Mouse (Mus musculus) adrenal gland (tissue): ENCODE data around the gene Traf5.

ENCODE experiments used
- intact Hi-C: fragments of 180-260 bp; cut with DNase I; formaldehyde crosslinking; loops from one replicate; pipeline ENCODE4 v1.15.1; 2025

The Traf5 gene

GRCm38 (mm10) chr1:192063209-192063946 lies 29.0 kb downstream of the Traf5 start:
- intact Hi-C loops = no loop called here

DNA sequence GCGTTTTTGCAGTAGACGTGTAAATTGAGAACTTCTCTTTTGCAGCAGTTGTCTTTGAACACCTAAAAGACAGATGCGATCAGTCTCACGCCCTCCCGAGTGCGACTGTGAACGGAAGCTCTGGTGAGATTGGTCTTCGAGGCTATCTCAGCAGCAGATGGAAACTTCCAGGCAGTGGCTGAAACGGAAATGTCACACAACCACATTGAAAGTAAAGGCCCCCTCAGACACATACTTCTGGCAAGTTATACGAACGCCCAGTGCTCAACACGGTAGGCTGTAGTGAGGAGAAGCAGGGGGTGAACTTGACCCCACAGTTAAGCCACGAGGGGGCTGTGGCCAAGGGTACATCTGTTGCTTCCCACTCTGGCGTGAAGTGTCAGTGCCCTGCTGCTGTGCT lies 29.7 kb downstream of the Traf5 start:
- intact Hi-C loops = no loop called here

DNA sequence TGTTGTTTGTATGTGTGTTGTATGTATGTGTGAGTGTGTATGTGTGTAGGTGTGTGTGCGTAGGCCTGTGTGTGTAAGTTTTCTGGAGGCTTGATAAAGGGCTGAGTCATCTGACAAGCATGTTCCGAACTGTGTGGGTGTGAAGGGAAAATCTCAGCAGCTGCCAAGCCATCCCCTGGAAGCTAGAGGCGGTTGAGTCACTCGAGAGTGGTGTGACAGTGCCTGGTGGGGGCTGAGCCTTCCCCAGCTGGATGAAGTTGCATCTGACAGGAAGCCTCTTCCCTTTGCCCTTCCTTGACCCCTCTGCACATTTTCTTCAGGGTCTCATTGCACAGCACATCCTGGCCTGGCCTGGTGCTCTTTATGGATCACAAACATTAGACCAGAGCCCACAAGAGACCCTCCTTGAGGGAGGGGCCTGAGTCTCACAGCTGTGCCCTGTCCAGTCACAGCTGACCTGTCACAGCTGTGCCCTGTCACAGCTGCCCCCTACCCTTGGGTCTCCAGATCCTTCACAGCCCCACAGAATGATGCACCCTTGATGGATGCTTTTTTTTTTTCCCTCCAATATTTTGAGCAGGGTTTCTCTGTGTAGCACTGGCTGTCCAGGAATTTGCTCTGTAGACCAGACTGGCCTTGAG lies 30.6 kb downstream of the Traf5 start:
- intact Hi-C loops = no loop called here

- intact Hi-C loops = no loop called here
These were observed 33.4 kb downstream of the Traf5 start for GRCm38 (mm10) chr1:192058911-192059310.

DNA sequence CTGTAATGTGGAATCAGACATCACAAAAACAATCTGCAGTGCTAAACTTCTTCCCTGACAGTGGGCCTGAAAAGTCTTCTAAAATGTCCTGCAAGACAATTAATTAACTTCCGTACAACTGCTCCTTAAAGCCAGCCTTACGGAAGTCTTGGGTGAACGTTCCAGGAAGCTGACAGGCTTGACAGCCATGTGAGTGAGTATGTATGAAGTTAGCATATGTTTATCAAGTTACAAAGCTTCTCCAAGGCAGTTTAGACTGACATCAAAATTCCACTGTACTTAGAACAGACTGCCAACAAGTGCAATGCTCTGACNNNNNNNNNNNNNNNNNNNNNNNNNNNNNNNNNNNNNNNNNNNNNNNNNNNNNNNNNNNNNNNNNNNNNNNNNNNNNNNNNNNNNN lies 38.6 kb downstream of the Traf5 start:
- intact Hi-C loops = no loop called here

- intact Hi-C loops = no loop called here
These were observed 39.4 kb downstream of the Traf5 start for GRCm38 (mm10) chr1:192052986-192053385.

GRCm38 (mm10) chr1:192052461-192052860 lies 39.9 kb downstream of the Traf5 start:
- intact Hi-C loops = no loop called here

DNA sequence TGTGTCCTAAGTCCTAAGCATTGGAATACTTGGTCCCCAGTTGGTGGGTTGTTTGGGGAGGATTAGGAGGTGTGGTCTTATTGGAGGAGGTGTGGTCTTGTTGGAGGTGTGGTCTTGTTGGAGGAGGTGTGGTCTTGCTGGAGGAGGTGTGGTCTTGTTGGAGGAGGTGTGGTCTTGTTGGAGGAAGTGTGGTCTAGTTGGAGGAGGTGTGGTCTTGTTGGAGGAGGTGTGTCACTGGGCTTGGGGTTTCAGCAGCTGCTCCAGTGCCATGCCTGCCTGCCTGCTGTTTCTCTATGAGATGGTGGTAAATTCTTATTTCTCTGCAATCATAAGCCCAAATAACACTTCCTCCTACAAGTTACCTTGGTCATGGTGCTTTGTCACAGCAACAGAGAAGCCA lies 93.3 kb downstream of the Traf5 start:
- intact Hi-C loops = no loop called here

- intact Hi-C loops = no loop called here
These were observed 95.7 kb downstream of the Traf5 start for GRCm38 (mm10) chr1:191996621-191997185.

DNA sequence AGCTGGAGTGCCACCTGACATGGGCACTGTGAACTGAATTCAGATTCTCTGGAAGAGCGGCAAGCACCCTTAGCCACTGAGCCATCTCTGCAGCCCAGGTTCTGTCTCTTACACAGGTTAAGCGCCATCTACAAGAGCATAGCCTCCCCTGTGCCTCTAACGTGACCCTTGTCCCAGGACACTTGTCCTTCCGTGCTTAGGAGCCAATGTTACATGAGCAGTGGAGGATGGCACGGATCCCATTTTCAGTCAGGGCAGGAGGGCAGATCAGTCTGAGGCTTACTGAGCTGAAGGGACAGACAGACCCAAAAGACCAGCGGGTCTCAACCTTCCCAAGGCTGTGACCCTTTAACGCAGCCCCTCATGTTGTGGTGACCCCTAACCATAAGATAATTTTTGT lies 96.4 kb downstream of the Traf5 start:
- intact Hi-C loops = no loop called here

DNA sequence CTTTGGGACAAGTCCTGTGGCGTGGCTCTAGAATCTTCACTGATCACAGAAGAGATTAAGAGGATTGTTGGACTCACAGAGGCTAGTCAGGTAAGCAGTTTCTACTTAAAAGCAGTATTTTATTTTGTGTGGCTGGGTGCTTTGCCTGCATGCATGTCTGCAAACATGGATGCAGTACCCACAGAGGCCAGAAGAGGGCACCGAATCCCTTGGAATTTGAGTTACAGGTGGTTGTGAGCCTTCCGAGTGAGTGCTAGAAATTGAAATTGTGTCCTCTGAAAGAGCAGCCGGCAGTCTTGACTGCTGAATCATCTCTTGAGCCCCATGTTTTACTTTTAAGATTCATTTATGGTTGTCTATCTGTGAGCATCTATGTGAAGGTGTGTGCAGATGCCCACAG lies 96.9 kb downstream of the Traf5 start:
- intact Hi-C loops = no loop called here

- intact Hi-C loops = no loop called here
These were observed 97.9 kb downstream of the Traf5 start for GRCm38 (mm10) chr1:191994476-191994875.

DNA sequence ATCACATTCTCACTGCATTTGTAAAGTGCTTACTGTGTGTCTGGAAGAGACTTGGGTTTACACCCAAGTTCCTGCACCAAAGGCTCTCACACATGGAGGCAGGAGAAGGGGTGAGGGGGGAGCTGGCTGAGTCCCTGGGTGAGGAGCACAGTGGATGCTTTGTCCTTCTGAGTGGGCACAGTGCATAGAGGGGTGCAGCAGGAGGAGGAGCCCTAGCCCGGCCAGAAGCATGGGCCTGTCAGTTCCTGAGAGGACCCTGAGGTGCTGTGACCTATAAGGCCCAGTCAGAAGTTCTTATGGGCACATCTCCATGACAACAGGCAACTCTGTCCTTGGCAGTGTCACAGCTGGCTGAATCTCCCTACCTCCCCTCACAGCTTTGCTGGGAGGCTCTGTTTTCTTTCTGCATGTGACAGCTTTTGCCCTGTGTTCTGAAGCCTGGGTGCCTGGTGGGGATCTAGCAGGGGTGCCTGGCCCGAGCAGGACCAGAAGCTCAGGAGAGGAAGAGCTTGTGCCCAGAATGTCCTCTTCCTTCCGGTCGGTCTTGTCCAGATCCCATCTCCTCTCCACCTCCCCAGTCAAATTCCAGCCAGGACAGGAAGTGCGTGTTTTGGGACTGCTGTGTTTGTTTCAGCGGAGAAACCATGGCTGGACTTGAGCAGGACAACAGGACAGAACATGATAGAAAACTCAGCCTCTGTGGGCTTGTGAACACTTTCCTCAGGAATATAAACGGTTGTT lies 100.1 kb downstream of the Traf5 start:
- intact Hi-C loops = no loop called here

DNA sequence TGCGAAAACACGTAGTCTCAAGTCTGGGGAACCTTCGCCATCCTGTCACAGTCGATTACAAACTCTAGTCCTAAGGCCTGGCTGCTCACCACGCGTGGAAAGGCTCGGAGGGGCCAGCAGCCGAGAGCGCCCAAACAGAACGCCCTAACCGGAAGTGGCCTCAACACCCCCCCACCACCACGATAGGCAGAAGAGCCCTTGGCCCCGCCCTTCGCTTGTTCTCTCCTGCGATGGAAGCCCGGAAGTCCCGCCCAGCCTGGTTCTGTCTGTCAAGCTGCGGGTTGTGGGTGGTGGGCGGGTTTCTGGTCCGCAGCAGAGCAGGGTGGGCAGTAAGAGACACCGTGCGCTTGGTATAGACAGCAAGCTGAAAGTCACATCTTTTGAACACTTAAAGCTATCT lies 102.4 kb downstream of the Traf5 start:
- intact Hi-C loops = no loop called here

DNA sequence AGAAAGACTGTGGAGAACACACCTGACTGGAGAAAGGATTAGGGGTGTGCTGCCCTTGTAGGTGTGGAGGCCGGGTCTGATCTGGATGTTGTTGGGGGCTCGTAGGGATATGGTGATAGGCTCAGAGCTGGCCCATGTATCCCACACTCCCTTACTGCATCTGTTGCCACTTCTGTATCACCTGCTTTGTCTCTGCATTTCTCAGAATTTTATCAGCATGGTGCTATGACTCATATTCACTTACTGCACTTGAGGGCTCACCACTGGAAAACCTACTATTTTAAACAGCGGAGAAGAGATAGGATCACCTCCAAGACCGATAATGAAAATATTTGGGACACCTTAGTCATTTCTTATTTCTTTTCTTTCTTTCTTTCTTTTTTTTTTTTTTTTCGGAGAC lies 103.3 kb downstream of the Traf5 start:
- intact Hi-C loops = no loop called here

GRCm38 (mm10) chr1:191988646-191989045 lies 103.7 kb downstream of the Traf5 start:
- intact Hi-C loops = no loop called here

- intact Hi-C loops = no loop called here
These were observed 104.9 kb downstream of the Traf5 start for GRCm38 (mm10) chr1:191987481-191987769.

- intact Hi-C loops = no loop called here
These were observed 105.5 kb downstream of the Traf5 start for GRCm38 (mm10) chr1:191986674-191987480.

DNA sequence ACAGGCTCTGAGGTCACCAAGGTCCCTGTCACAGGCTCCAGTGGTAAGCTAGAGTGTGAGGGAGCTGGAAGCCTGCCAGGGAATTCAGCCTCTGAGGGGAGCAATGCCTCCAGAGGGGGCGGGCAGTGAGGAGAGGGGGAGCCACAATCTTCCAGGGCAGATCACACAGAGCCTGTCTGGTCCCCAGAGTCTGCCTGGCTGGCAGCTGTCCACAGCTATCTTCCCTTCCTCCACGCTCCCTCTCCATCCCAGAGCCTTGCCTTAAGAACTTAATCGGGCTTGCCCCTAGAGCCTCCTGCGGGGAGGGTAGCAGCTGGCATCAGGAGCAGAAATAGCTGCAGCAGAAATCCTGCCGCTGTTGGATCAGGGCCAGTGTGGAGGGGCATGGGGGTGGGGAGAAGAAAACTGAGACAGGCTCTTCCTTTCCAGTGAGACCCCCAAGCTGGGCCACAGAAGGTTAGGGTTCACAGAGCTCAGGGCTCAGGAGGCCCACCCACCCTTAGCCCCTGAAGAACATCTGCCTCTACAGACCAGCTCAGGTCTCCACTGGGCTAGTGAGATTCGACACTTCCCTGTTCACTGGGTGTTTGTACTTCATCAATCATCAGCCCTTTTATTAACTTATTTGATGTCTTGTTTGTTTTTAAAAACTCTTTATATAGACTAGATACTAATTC lies 110.8 kb downstream of the Traf5 start:
- intact Hi-C loops = no loop called here

DNA sequence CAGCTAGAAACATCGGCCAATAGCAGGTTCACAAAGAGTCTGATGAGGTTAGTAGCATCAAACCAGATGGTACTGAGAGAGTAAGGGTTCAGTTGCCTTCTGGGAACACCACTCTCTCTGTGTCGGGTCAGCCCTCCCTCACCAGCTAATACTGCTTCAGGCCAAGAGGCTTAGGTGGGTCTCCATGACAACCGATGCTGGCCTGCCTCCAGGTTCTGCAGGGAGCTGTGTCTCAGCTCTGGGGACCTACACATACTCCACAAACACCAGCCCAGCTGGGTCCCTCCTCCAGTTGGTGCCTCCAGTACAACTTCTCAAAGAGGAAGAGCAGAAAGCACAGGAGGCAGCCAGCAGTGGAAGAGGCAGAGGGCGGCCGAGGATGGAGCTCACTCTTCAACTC lies 115.2 kb downstream of the Traf5 start, which contains the start of gene Rd3:
TSS of gene Rd3 (plus strand) at position 184 of the 400 bp plus-strand sequence.
- intact Hi-C loops = no loop called here
